Mouse (Mus musculus): ENCODE measurements at regions not wholly inside any gene's neighbourhood (a gene's known extent, or its start where the extent isn't known, plus 50 kb on each side); places are given as distances from the start of the nearest gene placed in this dataset.

- TF ChIP-seq POLR2A (IDR thresholded peaks at IDR 0.05; ENCODE audit: extremely low read depth, insufficient read depth, low read length): no peak
- TF ChIP-seq CTCF (IDR thresholded peaks at IDR 0.05; ENCODE audit: low read depth, low read length): no peak
- Histone ChIP-seq H3K4me1 (ENCODE audit: control insufficient read depth, insufficient read depth, low read length) (no peaks in the 10 kb centered on the region), H3K79me2 (ENCODE audit: control insufficient read depth, insufficient read depth, low read length) (no peaks in the 10 kb centered on the region), H3K9ac (ENCODE audit: low read depth, low read length) (no peak overlapping the region), H3K27me3 (ENCODE audit: control insufficient read depth, insufficient read depth, low read length) (no peaks in the 10 kb centered on the region), H3K27ac (replicated peaks; ENCODE audit: insufficient read depth, low read depth, low read length) (no peak overlapping the region), H3K36me3 (ENCODE audit: control insufficient read depth, insufficient read depth, low read length) (no peaks in the 10 kb centered on the region), H3K4me3 (ENCODE audit: insufficient read depth, low read depth, low read length) (no peak overlapping the region)
- WGBS: 66% methylated on average over 8 of the region's 8 CpGs
- no peak for DNase-seq (ENCODE audit: extremely low read depth, low read depth, low spot score)
Measured at GRCm38 (mm10) chr11:64916783-64917182, 62.1 kb upstream of the Elac2 start.

GRCm38 (mm10) chr11:64917301-64917700 lies 61.5 kb upstream of the Elac2 start:
- H3K4me1 ChIP-seq (ENCODE audit: control insufficient read depth, insufficient read depth, low read length): no peaks in the 10 kb centered on the region
- H3K27me3 ChIP-seq (ENCODE audit: control insufficient read depth, insufficient read depth, low read length): no peaks in the 10 kb centered on the region
- H3K36me3 ChIP-seq (ENCODE audit: control insufficient read depth, insufficient read depth, low read length): no peaks in the 10 kb centered on the region
- no peak for DNase-seq (ENCODE audit: extremely low read depth, low read depth, low spot score)
- H3K4me3 ChIP-seq (ENCODE audit: insufficient read depth, low read depth, low read length): no peak overlapping the region
- no peak overlapping the region for H3K9ac ChIP-seq (ENCODE audit: low read depth, low read length)
- H3K79me2 ChIP-seq (ENCODE audit: control insufficient read depth, insufficient read depth, low read length): no peaks in the 10 kb centered on the region
- TF ChIP-seq CTCF (IDR thresholded peaks at IDR 0.05; ENCODE audit: low read depth, low read length): no peak
- no peak for TF ChIP-seq POLR2A (IDR thresholded peaks at IDR 0.05; ENCODE audit: extremely low read depth, insufficient read depth, low read length)
- WGBS: 72% methylated on average over 4 of the region's 4 CpGs
- H3K27ac ChIP-seq (replicated peaks; ENCODE audit: insufficient read depth, low read depth, low read length): no peak overlapping the region

GRCm38 (mm10) chr11:64924989-64925388 lies 53.8 kb upstream of the Elac2 start:
- Histone ChIP-seq H3K9ac (ENCODE audit: low read depth, low read length) (no peak overlapping the region), H3K27me3 (ENCODE audit: control insufficient read depth, insufficient read depth, low read length) (no peaks in the 10 kb centered on the region), H3K27ac (replicated peaks; ENCODE audit: insufficient read depth, low read depth, low read length) (no peak overlapping the region), H3K79me2 (ENCODE audit: control insufficient read depth, insufficient read depth, low read length) (no peaks in the 10 kb centered on the region), H3K36me3 (ENCODE audit: control insufficient read depth, insufficient read depth, low read length) (no peaks in the 10 kb centered on the region), H3K4me3 (ENCODE audit: insufficient read depth, low read depth, low read length) (no peak overlapping the region), H3K4me1 (ENCODE audit: control insufficient read depth, insufficient read depth, low read length) (no peaks in the 10 kb centered on the region)
- TF ChIP-seq POLR2A (IDR thresholded peaks at IDR 0.05; ENCODE audit: extremely low read depth, insufficient read depth, low read length): no peak
- no peak for TF ChIP-seq CTCF (IDR thresholded peaks at IDR 0.05; ENCODE audit: low read depth, low read length)
- 82% methylated on average over 2 of the region's 2 CpGs for whole genome bisulfite sequencing
- no peak for DNase-seq (ENCODE audit: extremely low read depth, low read depth, low spot score)

GRCm38 (mm10) chr11:64925970-64926369 lies 52.9 kb upstream of the Elac2 start:
- no peak for DNase-seq (ENCODE audit: extremely low read depth, low read depth, low spot score)
- 63% methylated on average over 1 of the region's 1 CpGs for WGBS
- no peak overlapping the region for H3K4me3 ChIP-seq (ENCODE audit: insufficient read depth, low read depth, low read length)
- H3K4me1 ChIP-seq (ENCODE audit: control insufficient read depth, insufficient read depth, low read length): no peaks in the 10 kb centered on the region
- H3K27me3 ChIP-seq (ENCODE audit: control insufficient read depth, insufficient read depth, low read length): no peaks in the 10 kb centered on the region
- H3K79me2 ChIP-seq (ENCODE audit: control insufficient read depth, insufficient read depth, low read length): no peaks in the 10 kb centered on the region
- TF ChIP-seq CTCF (IDR thresholded peaks at IDR 0.05; ENCODE audit: low read depth, low read length): no peak
- TF ChIP-seq POLR2A (IDR thresholded peaks at IDR 0.05; ENCODE audit: extremely low read depth, insufficient read depth, low read length): no peak
- H3K27ac ChIP-seq (replicated peaks; ENCODE audit: insufficient read depth, low read depth, low read length): no peak overlapping the region
- no peak overlapping the region for H3K9ac ChIP-seq (ENCODE audit: low read depth, low read length)
- no peaks in the 10 kb centered on the region for H3K36me3 ChIP-seq (ENCODE audit: control insufficient read depth, insufficient read depth, low read length)
